Mouse (Mus musculus) megakaryocyte, embryonic 14.5 days (primary cell): ENCODE data around the gene Krtap9-3.

ENCODE experiments used
- FLI1 ChIP-seq: IDR thresholded peaks from 2 replicates; pipeline ENCODE4 v1.6.1; 2012; ENCODE audit warnings: low read length, inconsistent platforms, mixed read lengths
- GATA1 ChIP-seq: IDR thresholded peaks from 3 replicates; pipeline ENCODE4 v1.6.1; 2012; ENCODE audit warnings: mixed read lengths, low read length, inconsistent platforms, borderline replicate concordance

- TF ChIP-seq GATA1 (no peak), FLI1 (no peak)
Measured at GRCm38 (mm10) chr11:99574106-99574505, 23.8 kb downstream of the Krtap9-3 start.
